7 mouse cellular contexts compared by ENCODE assay signal in genomic region chr8:125996031-125996839, GRCm38 (mm10). TPM values are rescaled to one million over a fixed set of nuclear protein-coding genes. Genes with fewer than 3 reads are reported as not detected.
DNase-seq lines count a peak whose midpoint lies in the region; ATAC-seq lines count a peak whose summit lies in the region.

No protein-coding gene starts in this region.

- peak overlapping the region; percentile 56 for H3K4me3 ChIP-seq in embryonic facial prominence, embryonic 13.5 days
- peak overlapping the region; percentile 61 for H3K4me3 ChIP-seq in intestine, embryonic 15.5 days (replicated peaks)

- H3K9me3 ChIP-seq in embryonic facial prominence, embryonic 13.5 days: no peaks in the 10 kb centered on the region
- H3K9me3 ChIP-seq in intestine, embryonic 15.5 days: no peaks in the 10 kb centered on the region

- H3K9ac ChIP-seq in embryonic facial prominence, embryonic 13.5 days: peak overlapping the region; percentile 72
- peak overlapping the region; percentile 69 for H3K9ac ChIP-seq in intestine, embryonic 15.5 days

- H3K36me3 ChIP-seq in embryonic facial prominence, embryonic 13.5 days: no peaks in the 10 kb centered on the region
- H3K36me3 ChIP-seq in intestine, embryonic 15.5 days: no peaks in the 10 kb centered on the region

- H3K27me3 ChIP-seq in embryonic facial prominence, embryonic 13.5 days: peaks cover 52% of the 10 kb centered on the region
- H3K27me3 ChIP-seq in intestine, embryonic 15.5 days (replicated peaks): peaks cover 5% of the 10 kb centered on the region; the same call in 1 of the 2 replicates

- peak overlapping the region; percentile 51 for H3K27ac ChIP-seq in embryonic facial prominence, embryonic 13.5 days
- H3K27ac ChIP-seq in intestine, embryonic 15.5 days: peak overlapping the region; percentile 52

- 10% methylated on average over 14 of the region's 14 CpGs for WGBS in embryonic facial prominence, embryonic 13.5 days
- 23% methylated on average over 14 of the region's 14 CpGs for WGBS in intestine, embryonic 15.5 days

- peaks cover 43% of the 10 kb centered on the region for H3K4me1 ChIP-seq in embryonic facial prominence, embryonic 13.5 days
- peaks cover 11% of the 10 kb centered on the region for H3K4me1 ChIP-seq in intestine, embryonic 15.5 days (replicated peaks)

- ATAC-seq in embryonic facial prominence, embryonic 13.5 days (ENCODE audit: insufficient number of reproducible peaks, insufficient read depth, low FRiP score, low TSS enrichment, low read depth): no peak
- ATAC-seq in intestine, embryonic 15.5 days: peak; percentile 42; the same call in 1 of the 2 replicates

- H3K4me2 ChIP-seq in embryonic facial prominence, embryonic 13.5 days: peak overlapping the region; percentile 91
- peak overlapping the region; percentile 88 for H3K4me2 ChIP-seq in intestine, embryonic 15.5 days (replicated peaks)

- peak; percentile 36 to 50 for DNase-seq in right cerebral cortex, postnatal 10 days (ENCODE audit: low spot score in 2 of 2)
- DNase-seq in right cerebral cortex, postnatal 36 days (ENCODE audit: low spot score in 2 of 2): no peak
- peak; percentile 8 for DNase-seq in lung, postnatal 14 days
- no peak for DNase-seq in spleen, postnatal 10 days (ENCODE audit: low spot score in 2 of 2)
- no peak for DNase-seq in thymus, postnatal 36 days

RNA-seq across cellular contexts. Expression of gene Kcnk1, which starts 1.3 kb away (rescaled TPM):
- 19.8 and 22.2 TPM in 2 replicates for polyA plus RNA-seq in embryonic facial prominence, embryonic 13.5 days (2015; fragmentation: Nextera tagmentation; extraction: Ambion mirVana)
- polyA plus RNA-seq in intestine, embryonic 15.5 days (2015; fragmentation: Nextera tagmentation; extraction: Ambion mirVana): 46.6 and 47.3 TPM in 2 replicates

Comparison
In these comparisons a context has a peak if more than half of its experiments do, and no peak if none do; other contexts are left out.
1. DNase-seq: peak in right cerebral cortex, postnatal 10 days (2 of 2) and lung, postnatal 14 days (single experiment); none in right cerebral cortex, postnatal 36 days (0 of 2), spleen, postnatal 10 days (0 of 2) and thymus, postnatal 36 days (0 of 2).